Mouse (Mus musculus): Measurements from ENCODE around the gene Zfand2b.

- no peak for TF ChIP-seq FLI1 (IDR thresholded peaks at IDR 0.05; ENCODE audit: low read length)
- no peak for TF ChIP-seq GATA1 (IDR thresholded peaks at IDR 0.05; ENCODE audit: borderline replicate concordance, low read length)
Measured at GRCm38 (mm10) chr1:75125418-75125817, 43.0 kb upstream of the Zfand2b start.

Measured in megakaryocyte, embryonic 14.5 days (primary cell).